Mouse (Mus musculus) E14TG2a.4 (cell line): ENCODE results near the gene Tmx1.

Experiments used
- CTCF ChIP-seq: conservative IDR thresholded peaks from 2 replicates; pipeline ENCODE4 v1.5.1; 2014; ENCODE audit warnings: low read length
- NANOG ChIP-seq: IDR thresholded peaks from 2 replicates; pipeline ENCODE4 v1.6.1; 2014; ENCODE audit warnings: borderline replicate concordance, low read length, mixed read lengths
- POU5F1 ChIP-seq: IDR thresholded peaks from 2 replicates; pipeline ENCODE4 v1.6.1; 2014; ENCODE audit warnings: low read length, borderline replicate concordance

GRCm38 (mm10) chr12:70420216-70420615, 32.7 kb upstream of the Tmx1 start:
- no peak for TF ChIP-seq CTCF
- no peak for TF ChIP-seq POU5F1
- no peak for TF ChIP-seq NANOG
